Mouse (Mus musculus) mouse trophoblast stem cell (cell line): ENCODE results near the gene Prr11.
"Not testable (repeated sequence)": the region's sequence is repeated elsewhere in the genome, so short reads cannot be mapped to it uniquely, and the experiment has no call there.

Source experiments
- in situ Hi-C, 2 experiments: fragments of 300-500 bp; cut with MseI, MboI; formaldehyde crosslinking; loops; 2 replicates in 1 of 2; 3 replicates in 1 of 2; pipeline ENCODE4 v1.15.1; 2025

Prr11 gene

GRCm38 (mm10) chr11:87048900-87049299, 59.6 kb downstream of the Prr11 start:
- in situ Hi-C loops: not testable (repeated sequence)

DNA sequence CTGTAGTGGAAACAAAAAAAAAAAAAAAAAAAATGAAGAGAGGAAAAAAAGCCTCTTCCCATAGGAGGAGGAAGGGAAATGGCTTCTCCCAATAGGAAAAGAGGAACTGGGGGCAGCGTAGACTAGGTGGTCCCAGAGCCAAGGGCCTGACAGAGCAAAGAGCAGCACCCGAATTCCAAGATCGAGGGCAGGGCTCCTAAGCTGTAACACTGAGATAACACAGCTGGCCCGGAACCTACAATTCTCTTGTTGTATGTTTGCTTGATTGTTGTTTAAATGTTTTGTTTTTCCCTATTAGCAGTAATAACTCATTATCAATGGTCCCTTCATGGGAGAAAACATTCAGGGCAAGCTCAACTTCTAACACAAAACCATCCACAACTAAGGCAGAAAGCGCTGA, 61.5 kb downstream of the Prr11 start:
- in situ Hi-C loops: no loop called here

DNA sequence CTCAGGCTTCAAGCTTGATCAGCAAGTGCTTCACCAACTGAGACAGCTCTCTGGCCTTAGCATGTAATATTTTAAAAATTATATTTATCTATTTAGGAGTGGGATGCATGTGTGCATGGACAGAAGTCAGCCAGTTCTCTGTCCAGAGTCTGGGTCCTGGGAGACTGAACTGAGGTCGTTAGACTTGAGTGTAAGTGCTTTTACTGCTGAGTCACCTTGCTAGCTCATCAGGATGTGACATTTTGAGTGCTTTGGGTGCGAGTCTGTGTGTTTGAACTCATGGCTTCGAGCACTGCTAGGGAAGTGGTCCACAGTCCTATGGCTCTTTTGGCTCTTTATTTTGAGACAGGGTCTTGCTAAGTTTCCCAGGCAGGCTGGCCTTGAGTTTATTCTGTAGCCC, 65.5 kb downstream of the Prr11 start:
- in situ Hi-C loops: no loop called here

GRCm38 (mm10) chr11:87039307-87039963, 69.1 kb downstream of the Prr11 start:
- in situ Hi-C loops: no loop called here
